Mouse (Mus musculus) brain, embryonic 18.5 days (tissue): ENCODE results near the gene Fam102a.

ENCODE experiments used
- DNase-seq: peaks from one replicate; pipeline ENCODE4 v3.0.0-alpha.2; 2012; ENCODE audit warnings: low read depth, low spot score

Gene Fam102a

DNA sequence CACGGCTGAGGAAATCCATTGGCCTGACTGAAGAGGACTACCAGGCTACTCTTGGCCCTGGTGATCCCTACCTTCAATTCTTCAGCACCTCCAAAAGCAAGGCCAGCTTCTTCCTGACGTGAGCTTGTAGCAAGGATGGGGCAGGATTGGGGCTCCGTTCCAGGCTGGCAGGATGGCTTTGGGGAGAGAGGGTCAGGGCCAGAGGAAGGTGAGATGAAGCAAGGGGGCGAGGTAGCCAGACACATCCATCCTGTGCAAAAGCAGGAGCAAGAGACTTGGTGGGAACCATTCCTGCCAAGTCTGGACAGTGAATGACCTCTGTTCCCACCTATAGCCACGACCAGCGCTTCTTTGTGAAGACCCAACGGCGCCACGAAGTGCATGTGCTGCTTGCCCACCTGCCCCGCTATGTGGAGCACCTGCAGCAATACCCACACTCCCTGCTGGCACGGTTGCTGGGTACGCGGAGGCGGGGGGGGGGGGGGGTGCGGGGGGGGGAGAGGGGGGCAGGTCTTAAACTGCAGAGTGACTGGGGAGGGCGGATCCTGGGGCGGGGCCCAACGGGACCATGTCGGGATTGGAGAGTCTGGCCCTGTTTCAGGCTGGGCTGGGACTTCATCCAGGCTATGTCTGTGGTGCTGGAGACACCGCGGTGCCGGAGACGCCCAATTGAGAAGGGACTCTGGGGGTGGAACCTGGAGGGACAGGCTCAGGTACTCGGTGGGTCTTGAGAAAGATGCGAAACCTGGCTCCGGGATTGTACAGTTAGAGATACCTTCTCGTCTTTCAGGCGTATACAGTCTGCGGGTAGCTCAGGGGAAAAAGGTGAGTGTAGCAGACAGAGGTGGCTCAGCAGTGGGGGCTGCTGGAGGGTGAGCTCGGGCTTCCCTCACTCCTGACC lies 43.3 kb downstream of the Fam102a start:
- no peak for DNase-seq

DNA sequence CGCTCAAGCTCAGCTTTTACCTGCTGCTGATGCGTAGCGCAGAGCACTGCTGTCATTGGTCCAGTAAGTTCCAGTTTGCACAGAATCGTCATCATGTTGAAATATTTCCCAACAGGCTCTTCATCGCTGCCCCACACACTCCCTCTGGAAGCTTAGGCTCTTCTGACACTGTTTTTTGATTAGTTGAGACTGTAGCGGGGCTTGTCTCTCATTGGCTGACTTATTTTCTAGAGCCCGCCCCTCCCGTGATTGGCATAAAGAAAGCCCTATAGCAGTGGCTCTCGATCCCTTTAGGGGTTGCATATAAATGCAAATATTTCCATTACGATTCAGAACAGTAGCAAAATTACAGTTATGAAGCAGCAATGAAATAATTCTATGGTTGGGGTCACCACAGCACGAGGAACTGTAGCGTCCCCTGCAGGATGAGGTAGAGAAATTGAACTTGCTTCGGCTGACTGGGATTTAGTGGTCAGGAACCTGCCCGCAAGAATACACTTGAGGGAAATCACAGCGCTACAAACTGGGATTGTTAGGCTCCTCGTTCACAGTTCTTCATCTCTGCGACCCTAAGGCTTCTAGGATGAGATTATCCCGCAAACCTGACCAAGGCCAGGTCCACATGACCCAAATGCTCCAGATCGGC lies 46.4 kb downstream of the Fam102a start:
- no peak for DNase-seq

DNA sequence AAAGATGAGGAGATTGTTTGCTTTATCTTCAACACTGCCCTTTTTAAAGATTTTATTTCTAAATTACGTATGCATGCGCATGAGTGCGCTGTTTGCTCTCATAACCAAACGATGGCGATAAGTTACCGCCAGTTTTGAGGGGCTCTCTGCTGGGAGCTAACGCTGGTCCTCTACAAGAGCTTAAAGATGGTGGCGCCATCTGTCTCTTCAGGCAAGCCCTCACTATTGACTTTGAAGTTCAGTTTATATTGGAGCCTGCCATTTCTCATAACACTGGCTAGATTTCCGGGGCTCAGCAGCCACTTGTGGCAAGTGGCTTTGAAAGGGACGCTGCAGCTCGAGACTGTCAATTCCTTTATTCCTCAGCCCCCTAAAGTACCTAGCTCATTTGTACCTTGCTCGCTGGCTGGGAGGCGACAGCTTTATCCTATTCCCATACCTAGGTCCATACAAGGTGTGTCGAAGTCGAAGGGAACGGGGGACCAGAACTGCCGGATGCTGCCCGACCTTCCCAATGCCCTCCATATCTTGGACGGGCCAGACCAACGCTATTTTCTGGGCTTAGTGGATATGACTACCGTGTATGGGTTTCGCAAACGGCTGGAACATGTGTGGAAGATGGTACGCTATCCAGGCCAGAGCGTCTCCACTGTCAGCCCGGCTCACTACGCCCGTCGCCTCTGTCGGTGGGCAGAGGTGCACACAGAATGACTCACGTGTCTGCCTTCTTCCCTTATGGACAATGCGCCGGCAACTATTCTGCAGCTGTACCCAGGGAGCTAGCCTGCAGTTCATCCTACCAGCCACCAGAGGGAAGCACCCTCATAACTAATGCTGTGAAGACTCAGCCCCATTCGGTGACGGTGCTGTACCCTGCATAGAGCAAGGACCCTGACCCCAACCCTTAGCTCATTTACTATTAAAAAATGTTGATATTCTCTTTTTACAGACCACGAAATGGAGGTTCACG lies 48.0 kb downstream of the Fam102a start:
- no peak for DNase-seq

DNA sequence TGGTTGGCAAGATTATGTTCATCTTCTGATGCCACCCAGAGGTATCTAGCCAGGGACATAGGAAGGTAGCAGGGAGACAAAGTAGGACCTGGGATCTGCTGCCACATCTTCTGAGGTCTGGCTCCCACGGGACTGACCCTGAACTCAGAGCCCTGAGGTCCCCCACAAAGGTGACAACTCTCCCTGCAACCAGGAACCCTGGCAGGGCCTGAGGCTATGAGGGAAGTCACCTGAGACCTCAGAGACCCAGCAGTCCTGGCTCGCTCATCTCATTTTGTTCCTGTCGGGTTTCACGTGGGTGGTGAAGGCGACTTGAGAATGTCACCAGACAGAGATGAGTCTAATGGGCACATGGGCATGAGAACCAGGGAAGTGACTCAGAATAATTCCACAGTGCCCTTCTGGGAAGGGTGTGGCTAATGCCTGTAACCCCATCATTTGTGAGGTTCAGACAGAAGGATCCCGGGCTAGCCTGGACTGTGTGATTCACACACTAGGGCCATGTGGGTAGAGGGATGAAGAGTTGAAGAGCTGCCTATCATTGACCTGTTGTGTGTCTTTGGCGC lies 50.1 kb downstream of the Fam102a start:
- DNase-seq, result no peak

DNA sequence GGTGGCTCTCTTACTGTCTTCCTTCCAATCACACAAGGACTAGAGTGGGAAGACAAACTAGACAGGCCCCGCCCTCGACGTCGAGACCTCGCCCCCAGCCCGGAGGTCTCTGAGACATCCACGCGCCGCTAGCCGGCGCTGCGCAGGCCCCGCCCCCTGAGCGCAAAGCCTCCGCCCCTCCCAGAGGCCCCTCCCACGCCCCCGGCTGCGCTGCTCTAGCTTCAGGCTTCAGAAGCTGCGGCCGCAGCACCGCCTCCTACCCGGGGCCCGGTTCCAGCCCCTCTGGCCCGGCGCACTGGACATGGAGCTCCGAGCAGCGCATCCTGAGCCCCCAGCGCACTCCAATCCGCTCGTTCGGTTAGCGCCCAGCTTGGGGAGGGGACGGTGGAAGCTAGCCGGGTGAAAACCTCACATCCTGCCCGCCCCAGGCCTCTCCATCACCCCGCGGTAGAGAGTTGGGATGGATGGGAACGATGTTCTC lies 51.8 kb downstream of the Fam102a start, which contains the start of gene St6galnac4:
Gene St6galnac4, plus strand, starts transcription at position 225 of the 481 bp plus-strand sequence.
- DNase-seq, result peak; percentile 76

DNA sequence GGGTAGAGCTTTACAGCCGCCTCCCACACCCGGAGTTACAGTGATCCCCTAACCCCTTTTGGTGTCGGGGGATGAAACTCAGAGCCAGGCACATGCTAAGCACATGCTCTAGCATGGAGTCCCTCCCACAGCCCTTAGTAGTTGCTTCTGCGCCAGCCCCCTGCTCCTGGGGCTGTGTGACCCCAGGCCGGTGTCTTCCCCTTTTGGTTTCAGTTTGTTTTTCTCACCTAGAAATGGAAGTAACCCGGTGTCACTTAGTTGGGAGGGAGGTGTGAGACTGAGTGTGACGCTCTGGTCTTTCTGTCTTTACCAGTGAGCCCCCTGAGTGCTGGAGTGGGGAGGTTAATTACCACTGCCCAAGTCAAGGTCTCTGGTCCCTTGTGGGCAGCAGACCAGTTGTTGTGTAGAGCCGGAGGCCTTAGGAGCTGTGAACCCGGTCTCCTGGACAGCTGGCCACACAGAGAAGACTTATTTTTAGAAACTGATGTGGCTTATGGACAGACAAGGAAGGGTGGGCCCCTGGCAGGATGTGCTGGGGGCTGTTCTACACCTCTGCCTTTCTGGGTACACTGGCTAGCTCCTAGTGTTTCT lies 52.7 kb downstream of the Fam102a start:
- no peak for DNase-seq

DNA sequence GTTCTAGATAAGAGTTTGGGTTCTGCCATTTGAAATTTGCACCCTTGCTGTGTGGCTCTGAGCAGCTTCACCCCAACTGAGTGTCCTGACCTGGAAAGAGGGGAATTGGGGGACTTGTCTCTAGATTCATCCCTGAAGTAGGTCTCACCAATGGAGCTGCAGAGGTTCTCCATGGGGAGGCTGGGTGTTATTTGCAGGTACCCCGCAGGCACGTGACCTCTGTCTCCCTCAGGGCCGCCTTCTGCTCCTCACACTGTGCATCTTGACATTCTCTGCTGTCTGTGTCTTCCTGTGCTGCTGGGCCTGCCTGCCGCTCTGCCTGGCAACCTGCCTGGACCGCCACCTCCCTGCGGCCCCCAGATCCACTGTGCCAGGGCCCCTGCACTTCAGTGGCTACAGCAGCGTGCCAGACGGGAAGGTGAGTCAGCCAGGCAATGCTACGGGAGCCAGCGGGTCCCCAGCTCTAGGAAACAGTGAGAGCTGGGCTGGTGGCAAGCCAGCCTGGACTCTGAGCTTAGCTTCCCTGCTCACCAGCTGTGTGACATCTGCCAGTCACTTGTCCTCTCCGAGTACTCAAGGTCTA lies 54.2 kb downstream of the Fam102a start:
- no peak for DNase-seq

DNA sequence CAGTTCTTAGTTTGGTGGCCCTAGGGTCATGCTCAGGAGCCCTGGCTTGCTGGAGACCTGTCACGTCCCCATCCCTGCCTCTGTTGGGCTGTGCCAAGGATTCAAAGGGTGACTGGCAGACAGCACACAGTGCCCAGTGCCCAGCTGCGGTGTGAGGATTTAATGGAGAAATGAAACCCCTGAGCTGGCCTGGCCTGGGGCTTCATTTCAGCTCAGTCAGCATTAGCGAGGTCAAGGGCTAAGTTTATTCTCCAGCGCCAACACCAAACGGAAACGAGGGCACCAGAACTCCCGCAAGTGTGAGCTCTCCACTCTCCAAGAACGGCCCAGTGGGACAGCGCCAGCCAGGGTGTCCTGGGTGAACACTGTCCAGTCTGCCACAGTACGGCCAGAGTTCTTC lies 55.1 kb downstream of the Fam102a start:
- no peak for DNase-seq

DNA sequence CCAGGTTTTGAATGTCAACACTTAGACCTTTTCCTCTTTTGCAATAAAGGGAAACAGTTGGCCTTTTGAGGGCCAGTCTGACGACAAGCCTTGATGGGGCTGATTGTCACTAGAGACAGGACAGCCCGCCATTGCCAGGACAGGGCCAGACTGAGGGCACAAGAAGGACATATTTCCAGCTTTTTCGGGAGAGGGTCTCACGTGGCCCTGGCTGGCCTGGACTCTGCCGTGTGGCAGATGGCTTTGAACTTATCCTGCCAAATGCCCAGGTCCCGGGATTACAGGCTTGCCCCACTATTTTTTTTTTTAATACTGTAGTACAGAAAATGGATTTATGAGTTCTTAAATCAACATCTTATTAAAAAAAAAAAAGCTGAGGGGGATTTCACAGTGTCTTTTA lies 56.1 kb downstream of the Fam102a start:
- no peak for DNase-seq

DNA sequence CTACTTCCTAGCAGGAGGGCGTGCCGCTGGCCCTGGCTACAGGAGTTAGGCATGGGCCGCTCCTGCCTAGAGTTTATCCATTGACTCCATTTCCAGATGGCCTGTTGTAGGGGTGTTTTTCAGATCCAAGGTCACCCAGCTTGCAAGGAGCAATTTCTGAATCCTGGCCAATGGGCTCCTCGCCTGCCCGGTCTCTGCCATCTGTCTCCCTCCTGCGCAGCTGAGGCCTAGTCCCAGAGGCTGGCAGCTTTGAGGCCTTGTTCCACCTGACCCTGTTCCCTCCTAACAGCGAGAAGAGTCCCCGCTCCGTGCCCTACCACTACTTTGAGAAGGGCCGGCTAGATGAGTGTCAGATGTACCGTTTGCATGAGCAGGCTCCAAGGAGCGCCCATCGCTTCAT lies 61.6 kb downstream of the Fam102a start:
- no peak for DNase-seq

DNA sequence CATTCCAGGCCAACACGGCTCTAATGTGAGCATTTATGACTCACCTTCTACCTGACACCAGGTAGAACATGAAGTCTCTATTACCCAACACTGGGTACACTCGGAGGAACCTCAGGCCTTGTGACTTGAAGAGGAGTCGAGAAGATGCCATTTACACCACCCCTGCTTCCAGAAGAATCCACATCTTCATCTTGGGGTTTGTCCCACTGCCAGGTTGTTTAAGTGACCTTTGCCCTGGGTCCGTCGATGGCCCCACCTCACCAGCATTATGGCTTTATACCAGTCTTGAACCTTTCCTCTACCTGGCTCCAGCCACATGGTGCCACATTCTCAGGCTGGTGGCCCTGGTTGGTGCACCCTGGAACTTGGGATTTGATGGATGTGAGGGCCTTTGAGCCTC lies 62.1 kb downstream of the Fam102a start:
- no peak for DNase-seq

DNA sequence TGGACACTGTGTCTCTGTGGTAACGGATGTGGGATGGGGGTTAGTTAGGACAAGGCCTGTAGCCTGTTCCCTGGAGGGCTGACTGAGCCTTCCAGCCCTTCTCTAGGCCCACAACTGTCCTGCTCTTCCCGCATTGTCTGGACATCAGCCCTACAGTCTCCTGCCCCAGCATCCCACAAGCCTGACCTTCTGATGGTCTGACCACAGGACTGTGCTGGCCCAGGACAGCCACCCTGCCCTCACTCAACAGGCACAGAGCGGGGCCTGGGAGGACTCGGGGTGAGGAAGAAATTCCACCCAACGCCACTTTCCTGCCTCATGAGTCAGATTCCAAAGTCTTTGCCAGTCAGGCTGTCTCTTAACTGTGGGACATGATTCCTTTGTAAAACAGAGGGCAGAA lies 62.6 kb downstream of the Fam102a start:
- DNase-seq, result no peak

DNA sequence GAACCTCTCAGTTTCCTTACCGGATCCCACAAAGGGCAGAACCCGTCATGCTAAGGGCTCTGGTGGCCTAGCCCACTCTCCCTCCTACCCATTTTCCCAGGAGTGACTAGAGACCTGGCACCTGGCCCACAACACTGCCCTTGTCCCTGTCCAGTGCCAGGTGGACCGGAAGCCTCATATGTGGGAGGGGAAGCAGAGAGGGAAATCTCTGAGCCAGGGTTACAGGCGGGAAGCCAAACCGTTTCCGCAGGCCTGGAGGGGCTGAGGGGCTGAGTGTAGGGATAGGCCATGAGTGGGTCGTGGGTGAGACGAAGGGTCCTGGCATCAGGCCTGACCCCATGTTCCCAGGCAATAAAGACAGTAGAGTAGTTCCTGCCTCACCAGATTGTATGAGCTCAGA lies 63.4 kb downstream of the Fam102a start:
- no peak for DNase-seq

DNA sequence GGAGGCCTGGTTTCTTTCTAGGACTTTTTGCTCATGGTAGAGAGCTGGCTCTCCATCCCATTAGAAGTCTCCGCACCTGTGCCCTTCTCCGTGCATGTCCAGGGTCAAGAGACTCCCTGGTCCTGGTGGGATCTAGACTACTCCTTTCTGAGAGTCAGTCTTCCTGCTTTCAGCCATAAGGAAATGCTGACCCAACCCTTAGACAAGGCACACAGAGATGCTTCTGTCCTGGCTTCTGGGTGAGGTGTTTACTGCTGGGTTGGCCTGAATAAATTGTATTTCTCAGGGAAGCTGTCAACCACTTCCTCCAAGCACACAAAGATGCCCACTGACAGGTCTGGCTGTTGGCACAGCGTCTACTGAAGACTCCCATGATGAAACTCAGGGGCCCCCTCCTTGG lies 64.3 kb downstream of the Fam102a start, which contains the start of gene St6galnac6:
Gene St6galnac6, plus strand, starts transcription at position 301 of the 400 bp plus-strand sequence.
- DNase-seq, result no peak

DNA sequence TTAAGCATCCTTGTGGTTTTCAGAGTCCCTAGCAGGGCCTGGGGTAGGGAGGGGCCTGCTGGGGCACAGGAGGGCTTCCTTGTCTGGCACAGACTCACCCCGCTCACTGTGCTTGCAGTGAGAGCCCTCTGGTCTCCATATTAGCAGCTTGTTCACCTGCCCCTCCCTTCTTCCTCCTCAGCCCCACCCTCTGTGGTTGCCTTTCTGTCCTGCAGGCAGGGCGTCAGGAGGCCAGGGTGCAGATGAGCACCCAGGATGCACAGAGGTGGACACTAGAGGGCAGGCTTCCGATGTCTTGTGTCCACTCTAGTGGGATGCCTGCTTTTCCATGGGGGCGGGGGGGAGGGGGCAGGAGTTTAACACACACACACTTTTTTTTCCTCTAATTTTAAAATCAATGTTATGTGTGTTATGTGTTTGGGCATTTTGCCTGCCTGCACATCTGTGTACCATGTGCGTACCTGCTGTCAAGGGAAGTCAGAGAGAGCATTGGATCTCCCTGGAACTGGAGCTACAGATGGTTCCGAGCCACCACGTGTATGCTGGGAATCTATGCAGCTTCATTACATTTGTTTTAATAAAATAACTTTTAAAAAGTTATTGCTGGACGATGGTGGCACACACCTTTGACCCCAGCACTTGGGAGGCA lies 66.4 kb downstream of the Fam102a start:
- no peak for DNase-seq

DNA sequence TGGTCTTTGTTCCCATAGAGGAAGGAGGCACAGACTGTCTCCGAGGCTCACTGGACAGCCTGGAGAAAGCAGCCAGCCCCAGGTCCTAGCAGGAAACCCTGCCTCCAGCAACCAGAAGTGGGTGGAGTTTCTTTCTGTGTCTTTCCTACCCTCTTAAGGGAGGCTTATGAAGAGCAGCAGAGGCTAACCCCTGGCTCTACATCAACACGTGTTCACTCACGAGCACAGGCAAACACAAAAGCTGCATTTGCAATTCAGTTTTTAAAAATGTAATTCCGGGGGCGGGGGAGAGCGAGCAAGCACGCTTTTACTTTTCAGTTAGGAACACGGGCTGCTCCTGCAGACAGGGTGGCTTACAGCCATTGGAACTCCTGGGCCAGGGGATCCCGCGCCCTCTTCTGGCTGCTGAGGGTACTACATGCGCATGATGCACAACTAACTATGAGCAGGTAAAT lies 67.5 kb downstream of the Fam102a start:
- DNase-seq, result no peak

DNA sequence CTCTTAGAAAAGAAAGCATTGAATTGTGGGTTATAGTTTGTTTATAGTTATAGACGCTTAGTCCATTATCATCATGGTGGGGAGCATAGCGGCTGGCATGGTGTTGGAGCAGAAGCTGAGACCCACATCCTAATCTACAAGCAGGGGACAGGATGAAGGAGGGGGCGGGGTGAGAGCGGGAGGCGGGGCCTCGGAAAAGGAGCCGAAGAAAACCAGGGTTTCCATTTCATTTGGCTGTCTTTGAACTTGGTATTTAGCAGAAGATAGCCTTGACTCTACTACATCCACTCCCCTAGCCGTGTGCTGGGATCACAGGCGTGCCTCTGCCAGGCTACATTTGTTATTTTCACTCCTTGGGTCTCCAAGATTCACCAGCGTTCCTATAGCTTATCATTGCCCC lies 69.5 kb downstream of the Fam102a start:
- DNase-seq, result no peak

DNA sequence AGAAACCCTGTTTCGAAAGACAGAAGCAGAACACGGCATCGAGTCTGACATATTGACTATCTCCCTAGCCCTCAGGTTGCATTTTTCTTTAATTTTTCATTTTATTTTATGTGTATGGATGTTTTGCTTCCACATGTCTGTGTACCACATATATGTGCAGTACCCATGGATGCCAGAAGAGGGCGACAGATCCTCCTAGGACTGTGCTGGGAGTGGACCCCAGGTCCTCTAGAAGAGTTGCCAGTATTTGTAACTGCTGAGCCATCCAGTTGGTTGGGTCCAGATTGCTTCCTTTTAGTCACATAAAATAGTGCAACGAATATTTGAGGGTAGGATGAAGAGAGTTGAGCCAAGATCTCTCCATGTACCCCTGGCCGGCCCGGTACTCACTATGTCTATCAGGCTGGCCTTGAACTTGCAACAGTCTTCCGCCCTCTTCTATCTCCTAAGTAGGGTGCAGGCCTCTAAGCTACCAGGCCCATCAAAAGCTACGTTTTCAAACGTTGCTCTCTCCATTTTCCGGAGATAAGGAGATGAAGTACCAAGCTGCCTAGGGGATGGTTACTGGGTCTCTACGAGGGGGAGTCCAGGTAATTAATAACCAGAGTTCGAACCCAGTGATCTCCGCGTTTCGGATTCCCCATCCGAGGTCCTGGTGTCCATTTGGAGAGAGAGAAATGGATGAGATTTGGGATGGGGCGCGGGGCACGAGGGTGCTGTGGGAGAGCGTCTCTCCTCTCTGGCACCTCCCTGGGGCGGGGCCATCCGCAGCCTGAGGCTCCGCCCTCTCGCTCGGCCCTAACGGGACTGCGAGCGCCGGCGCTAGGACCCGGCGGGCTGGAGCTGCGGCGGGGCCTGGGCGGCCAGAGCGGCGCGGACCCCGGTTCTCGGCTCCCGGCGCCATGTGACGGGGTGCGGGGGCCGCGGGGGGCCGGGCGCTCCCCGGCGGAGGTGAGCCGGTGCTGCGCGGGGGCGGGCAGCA lies 71.3 kb downstream of the Fam102a start:
- no peak for DNase-seq
